Mouse (Mus musculus): ENCODE measurements around the gene 2010300C02Rik. TPM values are rescaled to one million over a fixed set of nuclear protein-coding genes. Genes with fewer than 3 reads are reported as not detected.

Gene 2010300C02Rik
- polyA plus RNA-seq, 1 experiment from 2014 or later, result 6.5 TPM

GRCm38 (mm10) chr1:37689730-37690129 is 30.2 kb downstream of the 2010300C02Rik start:
- H3K4me2 ChIP-seq, result no peak overlapping the region
- peaks cover 4% of the 10 kb centered on the region; the same call in 1 of the 2 replicates for H3K9me3 ChIP-seq (replicated peaks)
- H3K9ac ChIP-seq, result no peak overlapping the region
- peaks cover 29% of the 10 kb centered on the region for H3K4me1 ChIP-seq (replicated peaks)
- H3K4me3 ChIP-seq, result no peak overlapping the region
- 83% methylated on average over 6 of the region's 6 CpGs for WGBS
- no peaks in the 10 kb centered on the region for H3K36me3 ChIP-seq
- no peaks in the 10 kb centered on the region for H3K27me3 ChIP-seq (replicated peaks)
- no peak for ATAC-seq (ENCODE audit: insufficient number of reproducible peaks, low FRiP score)
- no peak overlapping the region for H3K27ac ChIP-seq (ENCODE audit: poor library complexity, severe bottlenecking)

- Histone ChIP-seq H3K4me3 (no peak overlapping the region), H3K36me3 (no peaks in the 10 kb centered on the region), H3K4me2 (no peak overlapping the region), H3K4me1 (replicated peaks) (peaks cover 22% of the 10 kb centered on the region), H3K9ac (no peak overlapping the region), H3K27ac (ENCODE audit: poor library complexity, severe bottlenecking) (peak overlapping the region; percentile 49; the same call in 1 of the 2 replicates), H3K27me3 (replicated peaks) (no peaks in the 10 kb centered on the region), H3K9me3 (replicated peaks) (peaks cover 4% of the 10 kb centered on the region; the same call in 1 of the 2 replicates)
- WGBS, result 57% methylated on average over 8 of the region's 8 CpGs
- no peak for ATAC-seq (ENCODE audit: insufficient number of reproducible peaks, low FRiP score)
Measured at GRCm38 (mm10) chr1:37688351-37688750, 31.5 kb downstream of the 2010300C02Rik start.

GRCm38 (mm10) chr1:37687515-37687914 is 32.4 kb downstream of the 2010300C02Rik start:
- Histone ChIP-seq H3K4me2 (peak overlapping the region; percentile 41), H3K9me3 (replicated peaks) (peaks cover 4% of the 10 kb centered on the region; the same call in 1 of the 2 replicates), H3K36me3 (no peaks in the 10 kb centered on the region), H3K27me3 (replicated peaks) (no peaks in the 10 kb centered on the region), H3K27ac (ENCODE audit: poor library complexity, severe bottlenecking) (peak overlapping the region; percentile 49), H3K4me3 (no peak overlapping the region), H3K4me1 (replicated peaks) (peaks cover 22% of the 10 kb centered on the region), H3K9ac (no peak overlapping the region)
- 46% methylated on average over 5 of the region's 5 CpGs for WGBS
- peak; percentile 66 for ATAC-seq (ENCODE audit: insufficient number of reproducible peaks, low FRiP score)

- peaks cover 22% of the 10 kb centered on the region for H3K4me1 ChIP-seq (replicated peaks)
- H3K4me2 ChIP-seq, result peak overlapping the region; percentile 41
- ATAC-seq (ENCODE audit: insufficient number of reproducible peaks, low FRiP score), result no peak
- 64% methylated on average over 15 of the region's 15 CpGs for whole genome bisulfite sequencing
- no peaks in the 10 kb centered on the region for H3K36me3 ChIP-seq
- peaks cover 4% of the 10 kb centered on the region; the same call in 1 of the 2 replicates for H3K9me3 ChIP-seq (replicated peaks)
- H3K9ac ChIP-seq, result no peak overlapping the region
- H3K4me3 ChIP-seq, result no peak overlapping the region
- H3K27ac ChIP-seq (ENCODE audit: poor library complexity, severe bottlenecking), result peak overlapping the region; percentile 49
- H3K27me3 ChIP-seq (replicated peaks), result no peaks in the 10 kb centered on the region
Measured at GRCm38 (mm10) chr1:37686953-37687441, 32.9 kb downstream of the 2010300C02Rik start.

- no peaks in the 10 kb centered on the region for H3K36me3 ChIP-seq
- peak overlapping the region; percentile 16; the same call in 1 of the 2 replicates for H3K27ac ChIP-seq (ENCODE audit: poor library complexity, severe bottlenecking)
- H3K9me3 ChIP-seq (replicated peaks), result no peaks in the 10 kb centered on the region
- WGBS, result 69% methylated on average over 9 of the region's 9 CpGs
- no peak overlapping the region for H3K9ac ChIP-seq
- 0 out of 2 replicates have a peak, but pooled peaks have one; percentile 36 for ATAC-seq (ENCODE audit: insufficient number of reproducible peaks, low FRiP score)
- H3K4me2 ChIP-seq, result no peak overlapping the region
- no peaks in the 10 kb centered on the region for H3K27me3 ChIP-seq (replicated peaks)
- no peak overlapping the region for H3K4me3 ChIP-seq
- H3K4me1 ChIP-seq (replicated peaks), result peaks cover 20% of the 10 kb centered on the region; the same call in 1 of the 2 replicates
Measured at GRCm38 (mm10) chr1:37678327-37679123, 41.4 kb downstream of the 2010300C02Rik start.

GRCm38 (mm10) chr1:37676967-37677512 is 42.8 kb downstream of the 2010300C02Rik start:
- no peak for ATAC-seq (ENCODE audit: insufficient number of reproducible peaks, low FRiP score)
- 67% methylated on average over 7 of the region's 7 CpGs for WGBS
- Histone ChIP-seq H3K27ac (ENCODE audit: poor library complexity, severe bottlenecking) (no peak overlapping the region), H3K27me3 (replicated peaks) (no peaks in the 10 kb centered on the region), H3K4me1 (replicated peaks) (peaks cover 20% of the 10 kb centered on the region; the same call in 1 of the 2 replicates), H3K4me2 (no peak overlapping the region), H3K4me3 (no peak overlapping the region), H3K36me3 (no peaks in the 10 kb centered on the region), H3K9me3 (replicated peaks) (no peaks in the 10 kb centered on the region), H3K9ac (no peak overlapping the region)

- H3K4me1 ChIP-seq (replicated peaks), result peaks cover 20% of the 10 kb centered on the region; the same call in 1 of the 2 replicates
- no peak for ATAC-seq (ENCODE audit: insufficient number of reproducible peaks, low FRiP score)
- 60% methylated on average over 6 of the region's 6 CpGs for WGBS
Measured at GRCm38 (mm10) chr1:37675444-37675843, 44.4 kb downstream of the 2010300C02Rik start.

GRCm38 (mm10) chr1:37674266-37674665 is 45.6 kb downstream of the 2010300C02Rik start:
- H3K9me3 ChIP-seq (replicated peaks), result no peaks in the 10 kb centered on the region
- ATAC-seq (ENCODE audit: insufficient number of reproducible peaks, low FRiP score), result no peak
- no peak overlapping the region for H3K9ac ChIP-seq
- H3K4me2 ChIP-seq, result no peak overlapping the region
- H3K27ac ChIP-seq (ENCODE audit: poor library complexity, severe bottlenecking), result no peak overlapping the region
- H3K27me3 ChIP-seq (replicated peaks), result peaks cover 10% of the 10 kb centered on the region; the same call in 1 of the 2 replicates
- 82% methylated on average over 8 of the region's 8 CpGs for WGBS
- H3K4me1 ChIP-seq (replicated peaks), result peaks cover 20% of the 10 kb centered on the region; the same call in 1 of the 2 replicates
- no peaks in the 10 kb centered on the region for H3K36me3 ChIP-seq
- H3K4me3 ChIP-seq, result no peak overlapping the region

More at GRCm38 (mm10) chr1:37675444-37675843, 44.4 kb downstream of the 2010300C02Rik start:
- no peak overlapping the region for H3K9ac ChIP-seq
- no peak overlapping the region for H3K4me2 ChIP-seq
- no peak overlapping the region for H3K4me3 ChIP-seq
- no peak overlapping the region for H3K27ac ChIP-seq (ENCODE audit: poor library complexity, severe bottlenecking)
- H3K9me3 ChIP-seq (replicated peaks), result no peaks in the 10 kb centered on the region
- H3K36me3 ChIP-seq, result no peaks in the 10 kb centered on the region
- 0 out of 2 replicates have a peak, but pooled peaks cover under 1% of the 10 kb centered on the region for H3K27me3 ChIP-seq (replicated peaks)

GRCm38 (mm10) chr1:37671316-37671715 is 48.6 kb downstream of the 2010300C02Rik start:
- 66% methylated on average over 4 of the region's 4 CpGs for WGBS
- no peak overlapping the region for H3K27ac ChIP-seq (ENCODE audit: poor library complexity, severe bottlenecking)
- no peak overlapping the region for H3K4me2 ChIP-seq

GRCm38 (mm10) chr1:37667386-37667785 is 52.5 kb downstream of the 2010300C02Rik start:
- Histone ChIP-seq H3K9ac (no peak overlapping the region), H3K36me3 (no peaks in the 10 kb centered on the region), H3K4me2 (no peak overlapping the region), H3K27me3 (replicated peaks) (peaks cover 10% of the 10 kb centered on the region; the same call in 1 of the 2 replicates), H3K27ac (ENCODE audit: poor library complexity, severe bottlenecking) (no peak overlapping the region), H3K4me1 (replicated peaks) (no peaks in the 10 kb centered on the region), H3K9me3 (replicated peaks) (no peaks in the 10 kb centered on the region), H3K4me3 (no peak overlapping the region)
- 72% methylated on average over 6 of the region's 6 CpGs for WGBS
- ATAC-seq (ENCODE audit: insufficient number of reproducible peaks, low FRiP score), result no peak

More at GRCm38 (mm10) chr1:37671316-37671715, 48.6 kb downstream of the 2010300C02Rik start:
- ATAC-seq (ENCODE audit: insufficient number of reproducible peaks, low FRiP score), result no peak
- Histone ChIP-seq H3K27me3 (replicated peaks) (peaks cover 10% of the 10 kb centered on the region; the same call in 1 of the 2 replicates), H3K4me1 (replicated peaks) (no peaks in the 10 kb centered on the region), H3K9me3 (replicated peaks) (no peaks in the 10 kb centered on the region), H3K4me3 (no peak overlapping the region), H3K36me3 (no peaks in the 10 kb centered on the region), H3K9ac (no peak overlapping the region)

GRCm38 (mm10) chr1:37666587-37666986 is 53.3 kb downstream of the 2010300C02Rik start:
- ATAC-seq (ENCODE audit: insufficient number of reproducible peaks, low FRiP score), result no peak
- Histone ChIP-seq H3K4me2 (no peak overlapping the region), H3K9me3 (replicated peaks) (no peaks in the 10 kb centered on the region), H3K4me1 (replicated peaks) (no peaks in the 10 kb centered on the region), H3K9ac (no peak overlapping the region), H3K4me3 (no peak overlapping the region), H3K27me3 (replicated peaks) (peaks cover 10% of the 10 kb centered on the region; the same call in 1 of the 2 replicates), H3K27ac (ENCODE audit: poor library complexity, severe bottlenecking) (no peak overlapping the region), H3K36me3 (no peaks in the 10 kb centered on the region)
- 68% methylated on average over 10 of the region's 10 CpGs for WGBS
